Mouse (Mus musculus) lung, adult 2 months (tissue): ENCODE measurements around the gene Use1. TPM values are rescaled to one million over a fixed set of nuclear protein-coding genes. Genes with fewer than 3 reads are reported as not detected.
A peak's percentile ranks its signal among the peaks of the same experiment; 100 is the strongest.

Experiments used
- DNase-seq: peaks from one replicate; pipeline ENCODE4 v3.0.0; 2022
- H3K4me1 ChIP-seq: fragments of 200-500 bp; 2 replicates; pipeline ENCODE4 v1.6.1; 2011; ENCODE audit warnings: low read length; ENCODE audit not compliant: control insufficient read depth, insufficient read depth
- H3K4me3 ChIP-seq: fragments of 200-500 bp; replicated peaks from 2 replicates; pipeline ENCODE3; 2011; ENCODE audit warnings: low read depth, mild to moderate bottlenecking, control low read depth, low read length; ENCODE audit errors: extremely low read depth
- CTCF ChIP-seq: fragments of 200-500 bp; IDR thresholded peaks from 2 replicates; pipeline ENCODE4 v1.5.1; 2011; ENCODE audit warnings: mild to moderate bottlenecking, low read length, control low read depth; ENCODE audit not compliant: insufficient read depth
- POLR2A ChIP-seq: fragments of 200-500 bp; IDR thresholded peaks from 2 replicates; pipeline ENCODE4 v1.6.1; 2011; ENCODE audit warnings: low read depth, mild to moderate bottlenecking, control low read depth, low read length, borderline replicate concordance; ENCODE audit errors: extremely low read depth
- WGBS: fragments of 180-500 bp; shearing (Covaris S2); methylation state at CpG from one replicate; pipeline ENCODE4 v1.1.7; 2018; 5-methylcytosine and 5-hydroxymethylcytosine counted together
- polyA plus RNA-seq: library from polyadenylated mRNA; depleted of rRNA; stranded (reverse); fragments of >200 nt; gene quantifications from 2 replicates; pipeline ENCODE4 v1.2.3, GENCODE M21; 2012

Gene Use1
- polyA plus RNA-seq, 1 experiment = 121 TPM

- 39% methylated on average over 12 of the region's 12 CpGs for WGBS
- Histone ChIP-seq H3K4me1 (peaks cover 17% of the 10 kb centered on the region), H3K4me3 (no peak overlapping the region)
- no peak for DNase-seq
- TF ChIP-seq CTCF (no peak), POLR2A (no peak)
Measured at GRCm38 (mm10) chr8:71383396-71383795, 16.7 kb downstream of the Use1 start.

- WGBS = 41% methylated on average over 3 of the region's 3 CpGs
Measured at GRCm38 (mm10) chr8:71383860-71384259, 17.2 kb downstream of the Use1 start.

GRCm38 (mm10) chr8:71385212-71385835, 18.7 kb downstream of the Use1 start:
- DNase-seq = no peak
- peaks cover 15% of the 10 kb centered on the region for H3K4me1 ChIP-seq
- WGBS = 72% methylated on average over 12 of the region's 12 CpGs
- H3K4me3 ChIP-seq = no peak overlapping the region
- TF ChIP-seq POLR2A (no peak), CTCF (no peak)

More at GRCm38 (mm10) chr8:71383860-71384259, 17.2 kb downstream of the Use1 start:
- H3K4me1 ChIP-seq = peaks cover 20% of the 10 kb centered on the region
- H3K4me3 ChIP-seq = no peak overlapping the region
- DNase-seq = no peak
- TF ChIP-seq POLR2A (peak; percentile 57; the same call in 1 of the 2 replicates), CTCF (no peak)

- DNase-seq = no peak
- H3K4me1 ChIP-seq = peaks cover 14% of the 10 kb centered on the region
- no peak for TF ChIP-seq POLR2A
- 52% methylated on average over 1 of the region's 1 CpGs for WGBS
- H3K4me3 ChIP-seq = no peak overlapping the region
Measured at GRCm38 (mm10) chr8:71388267-71388666, 21.6 kb downstream of the Use1 start.

- Histone ChIP-seq H3K4me3 (no peak overlapping the region), H3K4me1 (peaks cover 17% of the 10 kb centered on the region)
- TF ChIP-seq CTCF (no peak), POLR2A (no peak)
- no peak for DNase-seq
- 75% methylated on average over 2 of the region's 2 CpGs for WGBS
Measured at GRCm38 (mm10) chr8:71391696-71392095, 25.0 kb downstream of the Use1 start.

GRCm38 (mm10) chr8:71392391-71392790, 25.7 kb downstream of the Use1 start:
- TF ChIP-seq CTCF (no peak), POLR2A (no peak)
- 85% methylated on average over 5 of the region's 5 CpGs for WGBS
- no peak for DNase-seq

GRCm38 (mm10) chr8:71392871-71393270, 26.2 kb downstream of the Use1 start:
- Histone ChIP-seq H3K4me1 (peaks cover 18% of the 10 kb centered on the region), H3K4me3 (peak overlapping the region; percentile 31)
- DNase-seq = peak; percentile 28
- 17% methylated on average over 3 of the region's 3 CpGs for WGBS
- TF ChIP-seq POLR2A (no peak), CTCF (no peak)

More at GRCm38 (mm10) chr8:71392391-71392790, 25.7 kb downstream of the Use1 start:
- no peak overlapping the region for H3K4me3 ChIP-seq
- peaks cover 17% of the 10 kb centered on the region for H3K4me1 ChIP-seq

- H3K4me1 ChIP-seq = peaks cover 9% of the 10 kb centered on the region
- WGBS = 53% methylated on average over 7 of the region's 7 CpGs
- peak; percentile 6 for DNase-seq
Measured at GRCm38 (mm10) chr8:71394481-71394880, 27.8 kb downstream of the Use1 start.

GRCm38 (mm10) chr8:71395071-71395470, 28.4 kb downstream of the Use1 start:
- TF ChIP-seq POLR2A (no peak), CTCF (no peak)
- peak; percentile 8 for DNase-seq
- peaks cover 9% of the 10 kb centered on the region for H3K4me1 ChIP-seq
- 54% methylated on average over 10 of the region's 10 CpGs for WGBS
- H3K4me3 ChIP-seq = peak overlapping the region; percentile 58

More at GRCm38 (mm10) chr8:71394481-71394880, 27.8 kb downstream of the Use1 start:
- TF ChIP-seq CTCF = no peak
- no peak for TF ChIP-seq POLR2A
- H3K4me3 ChIP-seq = peak overlapping the region; percentile 58

GRCm38 (mm10) chr8:71395629-71396028, 29.0 kb downstream of the Use1 start, which contains the start of gene Ushbp1:
Gene Ushbp1, minus strand, starts transcription at chr8:71395802.
- 52% methylated on average over 9 of the region's 9 CpGs for WGBS
- peak; percentile 42 for DNase-seq
- peak; percentile 83; the same call in 1 of the 2 replicates for TF ChIP-seq POLR2A
- TF ChIP-seq CTCF = no peak
- peaks cover 9% of the 10 kb centered on the region for H3K4me1 ChIP-seq
- H3K4me3 ChIP-seq = peak within 1 kb of the TSS; percentile 58
